Mouse (Mus musculus): ENCODE measurements around the gene B3gnt2. TPM values are rescaled to one million over a fixed set of nuclear protein-coding genes. Genes with fewer than 3 reads are reported as not detected.
A peak's percentile ranks its signal among the peaks of the same experiment; 100 is the strongest.

B3gnt2 gene
- total RNA-seq, 4 experiments from 2014 or later = 11.8 to 14.8 (median 14.0) TPM

DNA sequence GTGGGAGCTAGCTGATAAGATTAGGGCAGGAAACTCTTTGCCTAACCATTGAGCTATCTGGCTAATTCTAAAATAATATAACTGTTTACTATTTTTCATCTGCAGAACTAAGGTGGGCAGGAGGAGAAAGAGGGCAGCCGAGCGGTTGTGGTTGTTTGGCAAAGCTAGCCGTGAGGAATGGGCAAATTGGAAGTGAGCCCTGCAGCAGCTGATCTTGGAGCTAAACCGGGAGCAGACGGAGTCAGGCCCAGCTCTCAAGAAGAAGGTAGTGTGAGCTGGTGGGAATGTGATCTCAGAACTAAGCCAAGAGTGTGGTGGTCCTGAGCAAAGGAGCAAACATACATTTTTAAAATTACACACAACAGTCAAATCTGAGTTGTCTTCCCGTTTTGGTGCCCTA lies 126.8 kb downstream of the B3gnt2 start:
- DNase-seq (ENCODE audit: low spot score in 2 of 2) = no peak

DNA sequence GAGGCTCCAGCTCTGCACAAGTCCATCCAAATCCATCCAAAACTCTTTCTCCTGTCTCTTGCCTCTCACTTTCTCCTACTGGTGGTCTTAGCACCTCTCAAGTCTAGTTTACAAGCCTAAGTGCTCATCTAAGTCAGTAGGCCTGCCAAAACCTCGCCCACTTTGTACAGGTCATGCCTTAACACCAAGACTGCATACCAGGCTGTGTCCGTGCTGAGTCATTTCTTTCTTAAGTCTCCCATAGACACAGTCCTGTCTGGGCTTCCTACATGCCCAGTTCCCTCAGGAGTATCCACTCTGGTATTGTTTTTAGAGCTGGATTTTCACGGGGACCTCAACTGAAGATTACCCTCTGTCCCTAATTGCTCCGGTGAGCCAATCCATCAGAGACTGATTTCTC lies 127.9 kb downstream of the B3gnt2 start:
- DNase-seq (ENCODE audit: low spot score in 2 of 2) = no peak

DNA sequence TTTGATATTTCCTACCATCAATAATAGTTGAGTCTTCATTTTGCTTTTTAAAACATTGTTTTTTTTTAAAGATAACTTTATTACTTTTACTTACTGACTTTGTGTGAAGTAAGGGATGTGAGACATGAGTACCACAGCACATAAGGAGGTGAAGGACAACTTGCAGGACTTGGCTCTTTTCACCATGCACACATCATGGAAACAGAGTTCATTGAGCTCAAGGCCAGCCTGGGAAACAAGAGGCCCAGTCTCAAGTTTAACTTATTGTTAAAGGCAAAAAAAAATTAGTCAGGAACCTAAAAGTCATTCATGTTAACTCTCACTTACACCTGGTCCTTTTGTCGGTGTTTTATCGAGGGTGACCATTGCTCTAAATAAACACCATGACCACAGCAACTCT lies 137.7 kb downstream of the B3gnt2 start:
- DNase-seq (ENCODE audit: low spot score in 2 of 2) = no peak

DNA sequence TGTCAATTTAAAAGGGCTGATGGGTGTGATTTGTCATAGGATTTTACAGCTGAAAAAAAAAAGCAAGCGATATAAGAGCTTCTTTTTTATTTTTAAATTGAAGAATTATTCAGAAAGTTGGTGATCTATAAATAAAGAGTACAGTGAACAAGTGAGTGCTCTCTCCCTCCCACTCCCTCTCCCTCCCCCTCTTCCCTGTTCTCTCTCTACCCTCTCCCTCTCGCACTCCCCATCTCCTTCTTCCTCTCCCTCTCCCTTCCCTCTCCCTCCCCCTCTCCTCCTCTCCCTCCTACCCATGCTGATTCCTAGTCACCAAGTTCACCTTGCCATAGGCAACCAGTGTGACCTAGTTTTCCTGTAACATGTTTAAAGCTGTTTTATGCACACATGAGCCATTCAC lies 140.7 kb downstream of the B3gnt2 start:
- no peak for DNase-seq (ENCODE audit: low spot score in 2 of 2)

DNA sequence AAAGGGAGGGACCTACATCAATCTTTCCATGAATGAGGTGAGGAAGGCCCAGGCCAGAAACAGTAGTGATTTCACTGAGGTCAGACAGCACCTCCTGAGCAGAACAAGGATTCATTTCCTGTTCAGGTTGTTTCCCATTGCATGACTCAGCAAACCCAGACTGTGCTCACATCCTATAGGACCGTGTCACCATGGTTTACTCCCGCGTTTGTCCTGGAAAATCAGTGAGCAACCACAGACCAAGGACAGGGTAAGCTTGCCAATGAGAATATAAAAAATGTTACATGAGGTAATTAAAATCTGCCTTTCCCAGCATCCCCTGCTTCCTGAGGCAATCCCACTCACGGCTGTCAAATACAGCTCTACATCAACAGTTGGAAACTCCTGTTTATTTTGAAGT lies 141.2 kb downstream of the B3gnt2 start:
- DNase-seq (ENCODE audit: low spot score in 2 of 2) = peak; percentile 29 to 34

DNA sequence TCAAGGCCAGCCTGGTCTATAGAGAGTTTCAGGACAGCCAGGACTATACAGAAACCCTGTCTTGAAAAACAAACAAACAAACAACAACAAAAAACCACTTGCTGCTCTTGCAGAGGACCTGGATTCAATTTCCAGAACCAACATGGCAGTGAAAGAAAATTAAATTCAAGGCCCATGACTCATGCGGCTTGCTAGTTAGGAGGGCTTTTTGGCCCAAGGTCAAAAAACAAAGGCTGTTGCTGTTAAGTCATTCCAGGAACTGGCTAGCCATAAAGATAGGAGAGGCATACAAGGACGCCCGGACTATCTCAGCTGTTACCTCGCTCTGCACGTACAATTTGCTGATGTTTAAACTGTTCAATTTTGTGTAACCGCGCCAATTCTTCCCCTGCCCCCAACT lies 142.7 kb downstream of the B3gnt2 start:
- no peak for DNase-seq (ENCODE audit: low spot score in 2 of 2)

DNA sequence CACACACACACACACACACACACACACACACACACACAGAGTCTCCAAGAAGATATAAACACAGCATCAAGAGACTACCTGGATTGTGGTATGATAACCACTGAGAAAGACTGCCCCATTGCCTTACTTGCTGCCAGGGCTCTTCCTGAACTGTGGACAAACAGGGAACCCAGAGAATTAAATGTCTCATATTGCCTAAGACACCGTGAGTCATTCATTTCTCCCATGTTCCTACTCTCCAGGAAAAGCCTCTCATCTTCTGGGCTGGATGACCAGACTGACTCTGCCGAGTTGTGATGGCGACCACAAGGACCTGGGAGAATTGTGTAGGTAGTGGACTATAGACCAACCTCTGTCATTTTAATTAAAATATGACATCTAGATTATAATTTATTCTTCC lies 149.4 kb downstream of the B3gnt2 start:
- DNase-seq (ENCODE audit: low spot score in 2 of 2) = no peak

DNA sequence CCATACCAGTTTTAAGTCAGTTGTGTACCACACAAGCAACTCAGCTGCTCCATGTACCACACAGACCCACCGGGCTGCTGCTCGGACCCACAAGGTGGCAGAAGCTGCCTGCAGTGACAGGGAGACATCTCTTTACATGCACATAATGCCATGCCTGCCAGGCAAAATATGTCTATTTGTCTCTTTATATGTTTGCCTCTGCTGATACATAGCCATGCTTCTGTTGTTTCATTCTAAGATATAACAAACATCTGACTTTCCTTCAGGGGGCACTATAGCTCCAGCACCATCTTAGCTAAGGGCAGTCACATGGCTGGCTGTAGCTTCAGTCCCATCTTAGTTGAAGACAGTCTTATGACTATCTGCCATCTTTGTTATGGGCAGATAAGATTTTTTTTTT lies 150.2 kb downstream of the B3gnt2 start:
- peak in 1 of 2 experiments; percentile 10 for DNase-seq (ENCODE audit: low spot score in 2 of 2)

Other genes with a start within 250 kb of the B3gnt2 start
- gene Zrsr1, start 111.0 kb upstream of the B3gnt2 start, total RNA-seq (2022) = 10 to 100 TPM; 57.8 to 76.0 (median 69.8) TPM
- 10 to 100 TPM in 2 of 4 experiments, 1 to 10 TPM in 2; 8.8 to 14.8 (median 10.3) TPM for gene Gm28048, start 121.1 kb upstream of the B3gnt2 start, total RNA-seq (2022)
- 10 to 100 TPM; 39.0 to 59.9 (median 56.6) TPM for gene Commd1, start 121.4 kb upstream of the B3gnt2 start, total RNA-seq (2022)
- 100 to 1,000 TPM in 2 of 4 experiments, 10 to 100 TPM in 2; 93.7 to 125 (median 110) TPM for gene Cct4, start 129.6 kb upstream of the B3gnt2 start, total RNA-seq (2022)
- gene Fam161a, start 146.6 kb upstream of the B3gnt2 start, total RNA-seq (2022) = 1 to 10 TPM; 4.1 to 5.6 (median 4.8) TPM

Measured in layer of hippocampus, adult 8-10 months (tissue).